Mouse (Mus musculus): ENCODE data around the gene Dek. TPM values are rescaled to one million over a fixed set of nuclear protein-coding genes. Genes with fewer than 3 reads are reported as not detected.
A peak's percentile ranks its signal among the peaks of the same experiment; 100 is the strongest.

The Dek gene
- 100 to 1,000 TPM in 1 of 2 experiments, 10 to 100 TPM in 1; 86.7 to 104 TPM for polyA plus RNA-seq (2017; shearing (Covaris generic))

DNA sequence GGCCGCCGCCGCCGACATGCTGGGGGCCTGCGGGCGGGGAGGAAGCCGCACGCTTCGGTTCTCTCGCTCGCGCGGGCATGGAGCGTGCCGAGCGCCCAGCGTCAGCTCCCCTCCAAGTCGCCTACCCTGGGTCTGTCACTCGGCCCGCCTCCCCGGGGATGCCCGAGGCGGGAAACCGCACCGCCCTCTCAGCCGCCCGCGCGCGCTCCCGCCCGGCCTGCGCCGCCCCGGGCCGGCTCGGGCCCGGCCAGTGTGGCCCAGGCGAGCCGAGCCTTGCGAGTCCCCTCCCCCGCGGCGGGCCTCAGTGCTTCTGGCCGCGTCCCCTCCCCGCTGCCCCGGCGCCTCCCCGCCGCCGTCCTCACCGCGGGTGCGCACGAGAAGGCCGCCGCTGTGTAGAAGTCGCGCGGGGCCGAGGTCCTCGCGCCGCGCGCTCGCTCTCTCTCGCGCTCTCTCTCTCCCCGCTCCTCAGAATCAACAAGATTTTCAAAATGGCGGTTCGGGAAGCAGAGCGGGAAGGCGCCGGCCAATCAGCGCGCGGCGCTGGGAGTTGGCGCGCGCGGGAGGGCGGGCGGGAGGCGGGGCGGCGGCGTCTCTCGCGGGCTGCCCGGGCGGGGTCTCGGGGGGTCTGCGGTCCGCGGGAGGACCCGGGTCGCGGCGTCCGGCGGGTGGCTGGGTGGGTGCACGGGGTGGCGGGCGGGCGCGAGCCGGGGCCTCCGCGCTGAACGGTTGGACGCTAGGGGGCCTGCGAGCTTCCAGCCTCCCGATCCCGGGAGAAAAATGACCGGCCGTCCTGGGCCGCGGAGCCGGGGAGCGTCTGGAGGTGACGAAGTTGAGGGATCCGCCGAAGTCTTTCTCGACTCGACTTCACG, at the start of gene Dek:
Gene Dek, minus strand, starts transcription at position 491 of the 869 bp plus-strand sequence.
- peak; percentile 80 for ATAC-seq

DNA sequence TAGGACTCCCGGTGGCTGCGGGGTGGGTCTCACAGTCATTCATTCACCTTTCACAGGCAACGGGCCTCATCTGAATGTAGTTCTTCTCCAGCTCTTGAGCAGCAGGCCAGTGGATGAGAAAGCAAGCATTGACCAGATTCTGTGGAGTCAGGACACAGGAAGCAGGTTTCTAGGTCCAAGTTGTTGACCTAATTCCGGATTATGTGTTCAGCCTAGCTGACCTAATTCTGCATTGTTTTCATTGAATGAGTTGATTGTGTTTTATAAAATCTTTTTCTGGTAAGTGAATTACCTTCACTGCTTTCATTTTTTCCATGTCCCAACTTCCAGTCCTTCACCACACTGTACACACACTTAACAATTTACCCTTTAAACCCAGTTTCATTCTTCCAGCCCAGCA, 48.9 kb upstream of the Dek start:
- ATAC-seq = no peak

DNA sequence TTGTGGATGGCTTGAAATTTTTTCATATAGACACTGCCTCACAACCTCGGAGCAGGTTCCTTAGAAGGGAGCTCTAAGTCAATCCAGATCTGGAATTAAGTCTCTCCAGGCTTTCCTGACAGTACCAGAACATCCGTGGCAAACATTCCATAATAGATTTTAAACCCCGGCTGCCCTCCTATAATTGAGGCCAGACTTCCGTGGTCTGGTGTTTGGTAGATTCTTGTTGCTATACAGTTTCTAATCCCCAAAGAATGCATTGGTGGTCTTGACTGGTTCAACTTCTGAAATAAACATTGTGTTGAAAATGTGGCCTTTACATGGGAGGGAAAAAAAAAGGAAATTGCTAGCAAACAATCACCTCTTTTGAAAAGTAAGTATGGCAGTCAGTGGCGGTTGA, 47.2 kb upstream of the Dek start:
- ATAC-seq = no peak

DNA sequence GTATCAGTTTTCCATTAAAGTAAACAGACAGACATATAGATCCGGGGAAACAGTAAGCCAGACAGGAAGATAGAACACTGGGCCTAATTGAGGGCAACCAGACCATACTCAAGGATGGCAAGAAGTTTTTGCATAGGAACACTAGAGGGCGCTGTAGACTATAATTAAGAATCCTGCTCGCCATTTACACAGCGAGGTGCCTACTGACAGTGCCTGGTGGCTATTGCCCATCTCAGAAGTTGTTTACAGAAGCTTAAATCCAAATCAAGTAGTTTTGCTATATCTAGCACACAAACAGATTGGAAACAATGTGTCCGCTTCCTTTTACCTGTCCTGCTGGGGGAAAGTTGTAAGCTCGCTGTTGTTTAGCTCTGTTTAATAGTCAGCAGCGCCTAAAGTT, 46.4 kb upstream of the Dek start:
- no peak for ATAC-seq

DNA sequence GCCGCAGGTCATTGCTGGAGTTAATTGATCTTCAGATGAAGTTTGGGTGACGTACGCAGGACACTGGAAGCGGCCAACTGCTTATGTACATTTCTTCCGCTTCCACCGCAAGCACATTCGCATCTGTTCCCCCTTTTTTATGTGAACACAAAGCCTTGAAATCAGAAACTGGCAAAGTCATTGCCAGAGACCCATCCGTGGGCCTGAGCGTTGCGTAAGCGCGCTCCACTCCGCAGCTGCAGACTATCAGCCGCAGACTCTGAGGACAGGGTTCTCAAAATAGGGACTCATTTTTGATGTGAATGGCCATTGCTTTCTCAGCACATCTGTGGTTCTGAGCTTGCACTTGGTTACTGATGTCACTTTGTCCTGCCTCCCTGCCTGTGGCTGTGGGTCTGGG, 45.1 kb upstream of the Dek start:
- no peak for ATAC-seq

DNA sequence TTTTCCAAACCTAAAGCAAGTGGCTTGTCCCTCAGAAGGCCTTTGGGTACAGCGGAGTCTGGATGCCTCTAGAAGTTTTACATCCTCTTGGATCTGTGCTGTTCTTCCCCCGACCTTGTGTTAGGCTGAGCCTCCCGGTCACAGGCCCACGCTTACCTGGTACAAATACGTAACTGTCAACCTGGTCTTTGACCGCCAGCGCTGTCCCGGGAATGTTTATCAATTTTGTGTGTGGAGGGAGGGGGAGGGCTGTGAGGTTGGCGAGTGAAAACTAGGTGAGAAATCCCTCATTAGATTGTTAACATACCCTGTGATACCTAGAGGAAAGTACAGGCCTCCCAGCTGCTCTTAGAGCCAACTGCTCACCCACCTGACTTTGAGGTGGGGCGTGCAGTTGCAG, 44.0 kb upstream of the Dek start:
- no peak for ATAC-seq

DNA sequence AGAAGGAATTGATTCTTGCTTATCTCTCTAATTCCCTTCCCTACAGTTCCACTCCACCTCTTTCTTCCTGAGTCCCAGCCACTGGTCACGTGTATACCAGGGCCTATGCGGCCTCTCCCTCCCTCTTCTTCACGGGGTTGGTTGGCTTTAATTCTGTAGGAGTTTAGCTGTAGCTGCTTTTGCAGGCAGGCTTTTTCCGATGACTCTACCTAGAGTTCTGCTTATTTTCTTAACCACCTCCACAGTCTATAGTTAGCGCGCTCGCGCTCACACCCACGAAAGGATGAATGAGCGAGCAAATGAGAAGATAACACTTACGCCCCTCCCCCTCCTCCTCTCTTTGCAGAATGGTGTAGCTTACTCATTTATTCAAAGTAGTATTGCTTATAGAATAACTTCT, 42.6 kb upstream of the Dek start:
- peak; percentile 29 for ATAC-seq

DNA sequence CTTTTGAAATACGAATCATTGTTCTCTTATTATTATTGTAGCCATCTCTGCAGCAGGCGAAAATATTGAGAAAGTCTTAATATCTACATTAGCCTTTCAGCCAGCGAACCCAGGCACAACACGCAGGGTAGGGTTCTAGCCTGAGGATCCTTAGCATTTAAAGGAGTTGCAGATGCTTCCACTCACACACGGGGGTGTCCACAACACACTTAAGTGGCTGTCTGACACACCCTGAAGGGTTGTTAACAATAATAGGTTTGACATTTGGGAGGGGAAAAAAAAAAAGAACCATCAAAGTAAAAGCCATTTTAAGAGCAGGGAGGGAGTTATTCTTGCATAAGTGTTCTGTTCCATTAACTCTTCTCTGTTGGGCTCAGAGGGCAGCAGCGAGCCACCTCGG, 40.4 kb upstream of the Dek start:
- no peak for ATAC-seq

DNA sequence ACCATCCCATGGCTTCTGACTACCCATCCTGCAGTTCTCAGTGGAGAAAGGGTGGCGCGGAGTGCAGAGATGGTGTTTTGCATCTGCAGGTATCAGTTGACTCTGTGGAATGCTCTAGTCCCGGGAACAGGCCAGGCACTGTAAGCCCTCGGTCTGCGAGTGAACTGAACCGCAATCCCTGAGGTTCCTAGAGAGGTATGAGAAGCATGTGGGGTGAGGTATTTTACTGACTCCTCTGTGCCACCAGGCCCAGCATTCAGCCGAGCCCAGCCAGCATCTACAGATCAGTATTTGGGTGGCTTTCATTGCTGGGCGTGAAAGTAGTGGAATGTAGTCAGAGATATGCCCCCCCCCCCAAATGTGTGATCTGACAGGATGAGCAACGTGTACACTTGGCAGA, 39.9 kb upstream of the Dek start:
- ATAC-seq = no peak

DNA sequence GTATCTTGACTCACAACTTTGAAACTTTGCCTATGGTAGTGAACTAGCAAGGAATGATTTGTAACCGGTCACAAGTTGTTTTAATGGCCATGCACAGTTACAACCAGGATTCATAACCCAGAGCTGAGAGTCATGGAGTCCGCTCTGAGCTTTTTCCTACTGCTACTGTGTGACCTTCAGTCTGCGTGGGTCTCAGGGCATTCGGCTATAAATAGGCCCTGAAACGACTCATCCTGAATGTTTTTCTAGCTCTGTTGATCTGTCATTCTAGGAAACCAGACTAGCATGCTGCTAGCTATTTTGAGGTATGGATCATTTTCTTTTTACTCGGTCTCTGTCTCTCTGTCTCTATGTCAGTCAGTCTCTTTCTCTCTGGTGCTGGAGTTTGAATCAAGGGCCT, 36.8 kb upstream of the Dek start:
- ATAC-seq = no peak

DNA sequence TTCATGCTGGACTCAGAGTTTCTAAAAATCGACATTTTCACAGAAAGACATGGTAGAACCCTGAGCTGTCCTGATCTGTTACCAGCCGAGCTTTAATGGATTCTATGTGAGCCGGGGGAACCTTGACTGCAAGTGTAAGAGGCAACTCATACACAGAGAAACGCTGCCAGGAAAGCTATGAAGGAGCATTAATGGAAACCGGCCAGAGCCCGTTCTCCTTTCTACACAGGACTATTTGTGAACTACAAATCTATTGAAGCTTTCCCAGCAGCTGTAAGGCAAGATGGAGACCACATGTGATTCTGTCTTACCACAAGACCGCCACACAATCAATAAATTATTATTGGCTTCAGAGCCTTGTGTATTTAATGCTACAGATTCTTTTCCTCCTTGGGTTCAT, 29.7 kb upstream of the Dek start:
- no peak for ATAC-seq

DNA sequence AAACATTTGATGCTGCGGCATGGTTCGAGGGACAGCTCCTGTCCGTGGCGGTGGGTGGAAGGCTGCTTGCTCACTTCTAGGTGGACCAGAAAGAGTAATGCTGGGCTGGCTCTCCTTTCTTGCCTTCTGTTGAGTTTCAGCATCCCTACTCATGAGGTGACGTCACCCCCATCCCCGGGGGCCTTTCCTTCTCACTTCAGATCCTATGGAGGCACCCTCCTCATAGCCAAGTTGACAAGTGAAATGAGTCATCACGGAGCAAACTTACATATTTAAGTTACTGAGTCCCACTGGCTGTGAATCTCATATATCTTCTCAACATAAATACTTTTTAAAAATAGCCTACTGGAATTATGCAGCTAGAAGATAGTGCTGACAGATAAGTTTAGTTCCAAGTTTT, 28.8 kb upstream of the Dek start:
- no peak for ATAC-seq

DNA sequence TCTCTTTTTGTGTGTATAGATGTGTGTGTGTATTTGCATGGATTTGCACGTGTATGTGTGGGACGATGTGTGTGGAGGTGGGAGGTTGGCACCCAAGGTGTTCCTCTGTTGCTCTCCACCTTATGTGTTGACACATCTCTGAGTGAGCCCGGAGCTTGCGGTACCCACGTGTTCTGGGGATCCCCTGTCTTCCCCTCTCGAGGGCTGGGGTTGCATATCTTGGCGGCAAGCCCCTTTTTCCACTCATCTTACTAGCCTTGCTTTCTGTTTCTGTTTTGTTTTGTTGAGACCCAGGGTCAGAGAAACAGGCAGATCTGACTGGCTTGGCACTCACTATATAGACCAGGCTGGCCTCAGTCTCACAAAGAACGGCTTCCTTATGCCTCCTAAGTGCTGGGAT, 27.1 kb upstream of the Dek start:
- ATAC-seq = peak; percentile 75

DNA sequence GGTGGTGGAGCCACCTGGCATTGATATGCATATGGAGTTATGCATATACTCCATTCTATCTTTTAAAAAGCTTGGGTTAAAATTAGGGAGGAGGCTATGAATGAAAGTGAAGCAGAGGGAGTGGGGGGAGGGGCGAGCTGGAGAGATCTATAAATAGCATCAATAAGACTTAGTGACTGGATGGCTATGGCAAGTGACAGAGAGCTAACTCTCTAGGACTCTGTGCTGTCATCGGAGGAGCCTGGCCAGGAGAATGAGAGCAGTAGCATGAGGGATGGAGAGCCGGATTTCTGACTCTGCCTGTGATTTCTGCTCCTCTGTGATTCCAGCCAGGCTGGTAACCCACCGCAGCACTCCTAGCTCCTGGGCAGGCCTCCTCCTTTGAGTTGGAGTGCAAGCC, 23.1 kb upstream of the Dek start:
- ATAC-seq = no peak

DNA sequence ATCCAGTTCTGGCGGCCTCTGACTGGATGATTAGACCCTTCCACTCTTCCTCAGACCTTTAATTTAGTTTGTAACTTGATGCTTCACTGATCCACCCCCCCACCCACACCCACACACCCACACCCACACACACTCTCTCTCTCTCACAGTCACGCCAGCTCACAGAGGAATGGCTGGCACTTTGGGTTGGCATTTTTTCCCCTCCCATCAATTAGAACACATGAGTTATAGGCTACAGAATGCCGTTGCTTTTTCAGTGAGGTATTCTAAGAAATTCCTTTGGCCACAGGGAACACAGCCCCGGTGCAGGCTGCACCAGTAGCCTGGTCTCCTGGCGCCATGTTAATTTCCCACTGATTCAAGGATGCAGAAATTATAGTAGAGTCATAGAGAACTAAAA, 19.6 kb upstream of the Dek start:
- ATAC-seq = no peak

DNA sequence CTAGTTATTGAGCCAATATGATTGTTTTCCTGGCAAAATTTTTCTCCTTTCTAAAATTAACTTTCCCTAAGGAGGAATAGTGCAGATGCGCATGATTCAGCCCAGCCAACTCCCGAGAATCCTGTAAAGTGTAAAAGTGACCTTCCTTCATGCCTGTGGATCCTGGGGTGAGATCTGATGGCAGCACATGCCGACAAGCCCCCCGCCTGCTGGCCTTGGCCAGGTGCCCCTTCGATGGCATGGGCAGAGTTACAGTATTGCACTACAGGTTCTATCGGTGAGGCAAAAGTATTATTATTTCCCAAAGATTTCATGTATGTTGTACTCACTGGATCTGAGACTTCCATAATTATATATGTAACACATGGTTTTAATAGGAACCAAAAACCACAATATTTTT, 19.0 kb upstream of the Dek start:
- ATAC-seq = no peak

DNA sequence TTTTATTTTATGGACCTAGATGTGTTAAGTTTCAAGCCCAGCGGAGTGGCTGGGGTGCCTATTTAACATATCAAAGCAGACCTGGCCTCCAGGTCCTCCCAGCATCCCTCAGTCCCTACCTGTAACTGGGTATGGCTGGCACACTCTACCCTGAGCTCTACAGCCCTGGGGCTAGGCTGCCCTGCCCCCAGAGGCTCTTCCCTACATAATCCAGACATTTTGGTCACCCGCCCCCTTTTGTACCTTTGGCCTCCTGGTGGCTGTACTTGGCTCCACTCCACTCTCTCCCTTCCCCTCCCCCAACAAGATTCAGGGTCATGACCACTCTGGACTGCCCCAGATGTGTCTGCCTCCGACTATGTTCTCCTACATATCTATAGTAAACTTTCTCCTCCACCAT, 18.4 kb upstream of the Dek start:
- no peak for ATAC-seq

DNA sequence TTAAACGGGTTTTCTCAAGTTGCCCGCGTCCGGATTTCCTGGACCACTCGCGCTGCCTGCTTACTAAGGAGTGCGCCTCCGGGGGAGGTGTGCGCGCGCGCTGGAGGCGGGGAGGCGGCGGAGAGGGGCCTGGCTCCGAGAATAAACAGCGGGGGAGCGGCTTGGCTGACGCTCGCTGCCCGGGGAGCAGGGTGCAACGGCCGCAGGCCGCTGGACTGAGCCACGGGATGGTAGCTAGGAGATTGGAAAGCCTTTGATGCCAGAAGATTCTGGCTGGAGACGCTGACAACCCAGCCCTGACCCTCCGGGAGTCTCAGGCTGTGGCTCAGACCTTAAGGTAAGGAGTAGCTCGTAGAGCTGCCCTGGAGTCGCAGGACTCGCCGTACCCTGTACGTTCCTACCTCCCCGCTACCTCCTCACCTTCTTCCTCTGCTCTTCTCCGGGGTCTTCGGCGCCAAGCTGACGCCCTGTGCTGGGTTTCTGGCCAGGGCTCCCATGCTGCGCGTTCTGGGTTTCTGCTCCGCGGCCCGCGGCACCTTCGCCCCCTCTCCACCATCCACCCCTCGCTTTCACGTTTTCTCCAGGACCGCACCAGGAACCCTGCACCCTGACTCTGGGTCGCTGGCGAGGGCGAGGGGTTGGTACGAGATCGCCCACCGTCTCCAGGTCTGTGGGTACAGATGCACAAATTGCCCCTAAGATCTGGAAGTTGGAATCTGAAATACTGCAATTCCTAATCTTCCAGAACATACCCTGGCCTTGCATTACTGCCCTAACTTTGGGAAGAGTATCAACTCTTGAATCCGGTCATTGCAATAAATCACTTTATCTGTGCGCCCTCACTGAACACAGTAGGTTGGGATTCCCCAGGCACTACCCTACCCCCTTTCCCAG, 16.8 kb upstream of the Dek start, which contains the start of gene Rnf144b:
Gene Rnf144b, plus strand, starts transcription at position 120 of the 894 bp plus-strand sequence.
- peak; percentile 57 for ATAC-seq

DNA sequence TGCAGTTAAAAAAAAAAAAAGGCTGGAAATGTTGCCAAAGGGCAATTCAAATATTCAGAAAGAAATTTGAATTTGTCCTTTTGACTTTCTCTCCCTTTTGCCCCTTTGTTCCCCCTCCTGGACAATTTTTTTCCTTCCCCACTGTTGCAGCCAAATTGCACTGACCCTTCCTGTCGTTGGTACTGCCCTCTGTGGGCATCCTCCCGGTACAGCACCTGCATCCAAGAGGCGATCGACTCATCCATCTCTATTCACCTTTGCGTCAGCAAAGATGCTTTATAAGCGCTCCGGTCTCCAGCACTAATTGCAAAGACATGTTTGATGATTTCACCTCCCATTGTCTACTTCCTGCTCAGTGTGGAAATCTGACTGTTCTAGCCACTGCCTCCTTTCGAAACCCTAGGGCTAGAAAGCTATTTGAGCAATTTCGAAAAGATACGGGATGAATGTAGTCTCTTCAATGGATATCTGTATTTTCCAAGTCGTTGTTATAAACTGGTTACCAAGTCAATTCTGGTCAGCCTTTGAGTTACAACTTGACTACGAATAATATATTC, 15.4 kb upstream of the Dek start:
- no peak for ATAC-seq

DNA sequence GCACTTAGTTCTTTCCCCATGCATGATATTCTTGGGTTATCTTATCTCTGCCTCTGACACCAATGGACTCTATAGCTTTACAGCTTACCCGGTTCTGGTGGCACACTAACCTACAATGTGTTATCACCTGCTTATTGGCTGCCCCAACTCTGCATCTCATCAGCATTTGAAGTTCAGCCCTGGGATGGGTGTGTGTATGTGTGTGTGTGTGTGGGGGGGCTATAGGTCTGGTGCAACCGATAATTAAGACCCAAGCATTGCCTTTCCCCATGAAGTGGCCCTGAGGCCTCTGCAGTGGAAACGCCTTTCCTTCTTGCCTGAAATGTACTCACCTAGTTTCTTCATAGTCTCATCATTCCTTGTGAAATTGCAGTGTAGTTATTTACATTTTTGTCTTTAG, 10.0 kb upstream of the Dek start:
- no peak for ATAC-seq

DNA sequence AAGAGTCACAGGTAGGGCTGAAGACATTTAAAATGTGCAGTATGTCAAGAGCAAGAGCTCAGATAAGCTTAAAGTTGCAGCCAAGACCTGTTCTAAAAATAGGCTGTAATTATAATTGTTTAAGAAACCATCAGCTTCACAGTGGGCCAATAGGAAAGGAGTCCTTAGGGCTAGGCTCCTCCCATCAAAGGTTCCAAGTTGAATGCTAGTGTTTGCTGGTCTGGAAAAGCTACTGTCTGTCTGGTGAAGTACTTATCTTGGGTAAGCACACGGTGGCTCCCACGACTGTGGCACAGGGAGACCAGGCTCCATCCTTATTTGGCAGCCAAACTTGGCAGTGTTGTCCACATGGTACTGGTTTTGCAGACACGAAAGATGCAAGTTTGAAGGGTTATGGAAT, 6.9 kb upstream of the Dek start:
- ATAC-seq = no peak

DNA sequence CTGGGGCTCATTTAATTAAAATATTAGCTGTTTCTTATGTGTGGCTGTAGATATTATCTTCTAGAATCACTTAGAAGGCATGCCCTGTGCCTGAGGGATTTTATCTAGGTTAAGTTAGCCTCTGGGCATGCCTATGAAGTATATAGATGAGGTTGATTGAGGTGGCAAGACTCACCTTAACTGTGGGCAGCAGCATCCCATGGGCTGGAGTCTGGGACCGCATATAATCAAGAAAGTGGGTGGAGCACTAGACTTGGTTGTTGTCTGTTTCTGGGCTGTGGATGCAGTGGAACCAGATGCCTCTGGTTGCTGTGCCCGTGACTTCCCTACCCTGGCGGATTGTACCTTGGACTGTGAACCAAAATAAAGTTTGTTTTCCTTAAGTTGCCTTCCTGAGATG, 6.1 kb upstream of the Dek start:
- no peak for ATAC-seq

DNA sequence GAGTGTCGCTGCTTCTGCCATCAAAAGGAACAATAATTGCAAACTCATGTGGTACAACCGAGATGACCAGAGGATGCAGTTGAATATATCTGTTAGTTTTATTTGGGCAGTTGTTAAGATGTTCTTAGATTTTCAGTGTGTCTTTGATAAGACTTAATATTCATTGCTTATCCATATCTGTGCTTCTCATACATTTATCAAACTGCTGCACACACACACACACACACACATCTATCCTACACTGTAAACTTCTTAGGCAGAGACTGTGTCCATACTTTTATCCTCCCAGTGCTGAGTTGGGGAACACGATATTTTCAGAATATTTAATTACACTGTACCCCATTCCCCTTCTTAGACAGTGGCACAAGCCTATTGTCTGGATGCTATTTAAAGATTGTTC, 5.2 kb upstream of the Dek start:
- ATAC-seq = no peak

DNA sequence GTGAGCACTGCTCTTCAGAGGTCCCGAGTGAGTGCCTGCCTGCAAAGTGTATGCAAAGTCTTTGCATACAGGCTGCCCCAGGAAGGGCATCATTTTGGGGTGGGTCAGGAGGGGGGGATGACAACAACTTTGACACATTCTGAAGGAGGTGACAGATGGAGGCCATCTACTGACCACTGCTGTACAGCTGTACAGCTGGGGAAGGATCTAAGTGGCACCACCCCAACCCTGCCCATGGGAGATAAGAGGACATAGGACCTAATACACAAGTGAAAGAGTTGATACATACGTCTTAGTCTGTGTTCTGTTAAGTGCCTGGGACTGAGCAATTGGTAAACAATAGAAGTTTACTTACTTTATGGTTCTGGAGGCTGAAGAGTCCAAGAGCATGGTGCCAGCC, 3.2 kb upstream of the Dek start:
- no peak for ATAC-seq
